Mouse (Mus musculus) adipose tissue, adult 10 weeks (tissue): Measurements from ENCODE around the gene Gsg1l. TPM values are rescaled to one million over a fixed set of nuclear protein-coding genes. Genes with fewer than 3 reads are reported as not detected.

Experiments used
- polyA plus RNA-seq: library from polyadenylated mRNA; stranded (reverse); fragments of 350-450 nt; fragmentation: Illumina TruSeq; extraction: RNeasy Lipid Tissue Mini Kit (QIAGEN cat#74804); gene quantifications from one replicate; pipeline ENCODE4 v1.2.3, GENCODE M21; 2014; ENCODE audit warnings: low read depth, low replicate concordance

Gene Gsg1l
- polyA plus RNA-seq: 0.31 TPM

DNA sequence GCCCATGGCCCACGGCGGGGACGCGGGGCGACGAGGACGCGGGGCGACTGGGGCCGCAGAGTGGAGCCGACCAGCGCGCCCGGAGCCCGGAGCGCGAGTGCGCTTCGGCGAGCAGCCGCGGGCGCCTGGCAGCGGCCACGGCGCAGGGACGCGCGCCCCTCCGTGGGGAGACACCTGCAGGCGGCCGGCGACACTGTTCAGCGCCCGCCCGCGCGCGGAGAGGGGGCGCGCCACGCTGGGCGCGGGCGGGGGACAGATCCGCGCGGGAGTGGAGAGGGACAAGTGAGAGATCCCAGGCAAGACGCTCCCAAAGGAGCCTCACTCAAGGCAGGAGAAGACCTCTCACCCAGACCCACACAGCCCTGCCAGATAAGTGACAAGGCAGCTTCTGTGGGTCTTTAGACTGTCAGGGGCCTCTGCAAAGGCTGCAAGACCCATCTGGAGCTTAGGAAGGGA is at the start of gene Gsg1l:
TSS of gene Gsg1l (minus strand) at position 126 of the 456 bp plus-strand sequence.

Other genes starting within 250 kb of the Gsg1l start
- 44.6 TPM for gene Xpo6, start 118.1 kb upstream of the Gsg1l start, polyA plus RNA-seq
- gene Sbk1, start 190.2 kb upstream of the Gsg1l start, polyA plus RNA-seq: 27.2 TPM